Mouse (Mus musculus) embryonic stem cell, embryonic (primary cell): ENCODE measurements at regions not wholly inside any gene's neighbourhood (a gene's known extent, or its start where the extent isn't known, plus 50 kb on each side); places are given as distances from the start of the nearest gene placed in this dataset.

Experiments used
- CTCF ChIA-PET, 4 experiments: fragments of 300-600 bp in 2 of 4; fragments of 350-600 bp in 2 of 4; sonication (Branson Sonifier 250); formaldehyde crosslinking; loops; one replicate each; lab custom pipeline; 2022; ENCODE audit warnings: inconsistent platforms in 2 of 4; lab: Charles Lee
- POLR2A ChIA-PET, 4 experiments: fragments of 300-600 bp in 2 of 4; fragments of 350-600 bp in 2 of 4; sonication (Branson Sonifier 250); formaldehyde crosslinking; loops; one replicate each; lab custom pipeline; 2022; ENCODE audit warnings: antibody characterized with exemption in 4 of 4, inconsistent platforms in 1 of 4; lab: Charles Lee

DNA sequence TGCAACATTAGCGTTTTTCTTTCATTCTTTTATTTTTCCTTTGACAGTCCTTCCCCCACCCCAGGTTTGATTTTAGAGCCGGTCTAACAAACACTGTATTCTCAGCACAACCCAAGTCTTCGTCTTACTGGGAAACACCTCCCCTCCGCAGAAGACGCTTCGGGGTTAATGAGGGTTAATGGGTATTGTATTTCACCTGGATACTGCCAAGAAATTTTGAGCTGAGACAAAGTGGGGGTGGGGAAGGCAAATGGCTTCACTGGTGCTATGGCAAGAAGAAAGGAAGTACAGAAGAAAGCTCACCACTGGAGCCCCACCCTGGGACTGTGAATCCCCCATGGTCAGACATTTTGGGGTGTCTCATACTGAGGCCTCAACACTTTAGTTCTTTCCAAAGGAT is 626.0 kb downstream of the Nr2f2 start:
- ChIA-PET CTCF (no interaction called here), POLR2A (no interaction called here)

DNA sequence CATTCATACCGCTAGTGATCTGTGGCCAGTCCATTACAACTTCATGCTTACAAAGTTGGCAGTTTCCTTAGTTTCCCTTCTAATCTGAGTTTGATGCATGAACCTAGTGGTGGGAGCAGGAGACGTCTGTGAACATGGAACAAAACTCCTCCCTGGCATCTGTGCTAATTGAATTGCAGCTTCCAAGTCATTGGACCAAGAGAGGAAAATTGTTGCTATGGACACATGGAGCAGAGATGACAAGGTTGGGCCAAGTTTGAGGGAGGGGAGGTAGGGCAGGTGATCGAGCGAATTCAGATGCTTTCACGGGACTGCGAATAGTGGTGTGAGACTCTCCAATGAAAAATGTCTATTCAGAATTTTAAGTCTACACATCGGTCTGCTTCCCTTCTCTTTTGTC is 627.5 kb downstream of the Nr2f2 start:
- ChIA-PET CTCF (no interaction called here), POLR2A (no interaction called here)

DNA sequence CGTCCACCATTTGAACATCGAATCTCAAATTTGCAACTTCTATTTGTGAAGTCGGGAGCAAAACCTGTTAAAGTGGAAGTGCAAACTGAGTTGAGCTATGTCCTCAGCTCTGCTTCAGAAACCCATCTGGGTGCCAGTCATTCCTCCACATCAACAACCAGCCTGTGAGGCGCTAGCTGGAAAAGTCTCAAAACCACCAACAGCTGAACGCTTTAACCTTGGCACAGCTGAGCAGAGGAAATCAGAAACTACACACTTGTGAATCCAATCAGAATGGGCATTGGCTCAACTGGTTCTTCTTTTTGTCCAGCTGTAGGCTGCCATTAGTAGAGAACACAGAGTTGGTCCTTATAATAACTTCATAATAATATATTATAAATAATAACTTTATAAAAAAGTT is 651.5 kb downstream of the Nr2f2 start:
- ChIA-PET CTCF (no interaction called here), POLR2A (no interaction called here)

DNA sequence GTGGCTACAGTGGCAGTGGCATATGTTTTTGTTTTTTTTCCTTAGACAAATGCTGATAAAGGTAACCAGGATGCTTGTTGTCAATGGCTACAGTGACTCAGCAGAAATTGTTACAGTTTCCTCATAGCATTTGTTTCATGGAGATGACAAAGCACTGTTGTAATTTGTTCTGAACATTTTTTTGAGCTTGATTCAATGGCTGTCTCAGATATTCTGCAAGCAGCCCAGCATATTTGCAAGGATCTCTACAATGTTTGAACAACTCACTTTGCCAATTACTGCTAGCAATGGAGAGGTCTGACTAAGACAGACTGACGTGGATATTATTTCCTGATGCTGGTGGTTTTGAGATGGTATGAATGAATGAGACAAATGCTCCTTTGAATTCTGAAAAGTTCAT is 696.3 kb downstream of the Nr2f2 start:
- ChIA-PET POLR2A (no interaction called here), CTCF (no interaction called here)

DNA sequence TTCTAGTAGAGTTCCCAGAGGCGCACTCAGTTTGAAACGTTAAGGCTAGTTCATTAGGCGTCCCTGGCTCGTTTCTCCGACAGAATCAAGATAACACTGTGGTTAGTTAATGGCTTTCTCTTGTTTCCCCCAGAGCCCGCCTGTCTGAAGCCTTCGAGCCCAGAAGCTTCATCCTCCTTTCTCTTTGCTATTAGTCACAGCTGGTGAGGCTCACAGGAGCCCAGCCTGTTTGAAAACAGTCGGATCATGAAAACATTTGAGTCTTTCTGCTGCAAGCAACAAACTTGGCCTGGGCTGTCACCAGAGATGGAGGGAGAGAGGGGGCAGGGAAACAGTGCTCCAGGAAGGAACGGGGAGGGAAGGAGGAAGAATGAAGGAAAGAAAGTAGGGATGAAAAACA is 711.0 kb downstream of the Nr2f2 start:
- POLR2A ChIA-PET, result no interaction called here

DNA sequence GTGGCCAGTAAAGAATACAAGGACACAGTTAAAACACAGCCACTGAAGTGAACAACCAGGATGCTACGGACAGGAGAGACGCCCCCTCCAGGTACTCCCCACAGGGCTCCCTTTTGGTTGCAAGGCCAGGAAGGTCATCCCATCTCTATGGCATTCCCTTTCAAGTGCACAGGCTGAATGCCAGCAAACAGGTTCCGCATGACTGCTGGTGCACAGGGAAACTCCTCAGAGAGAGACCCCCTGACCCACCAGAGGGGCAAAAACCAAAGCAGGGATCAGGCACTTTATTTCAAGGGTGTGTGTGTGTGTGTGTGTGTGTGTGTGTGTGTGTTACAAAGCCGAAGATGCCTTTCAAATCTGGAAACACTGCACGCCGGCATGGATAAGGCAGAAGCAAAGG is 721.1 kb downstream of the Nr2f2 start:
- CTCF ChIA-PET, result no interaction called here
- POLR2A ChIA-PET, result no interaction called here

More for the DNA sequence above, 711.0 kb downstream of the Nr2f2 start:
- CTCF ChIA-PET, result no interaction called here

DNA sequence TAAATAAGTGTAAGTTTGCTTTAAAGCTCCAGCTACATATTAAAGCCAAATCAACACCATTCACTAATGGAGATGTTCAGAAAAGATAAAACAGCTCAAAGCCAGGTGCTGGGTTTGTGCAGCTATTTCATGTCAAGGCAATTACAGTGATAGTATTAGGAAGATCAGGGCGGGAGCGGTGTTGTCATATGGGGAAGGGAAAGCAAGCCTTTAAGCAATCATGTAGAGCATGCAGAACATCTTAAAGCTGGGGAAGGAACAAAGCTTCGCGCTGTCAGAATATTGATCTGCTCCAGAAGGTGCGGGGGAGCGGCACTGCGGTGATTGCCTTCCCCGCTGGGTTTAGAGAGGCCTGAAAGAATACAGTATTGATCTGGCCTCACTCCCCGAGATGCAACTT is 724.9 kb downstream of the Nr2f2 start:
- CTCF ChIA-PET, result no interaction called here
- POLR2A ChIA-PET, result no interaction called here

DNA sequence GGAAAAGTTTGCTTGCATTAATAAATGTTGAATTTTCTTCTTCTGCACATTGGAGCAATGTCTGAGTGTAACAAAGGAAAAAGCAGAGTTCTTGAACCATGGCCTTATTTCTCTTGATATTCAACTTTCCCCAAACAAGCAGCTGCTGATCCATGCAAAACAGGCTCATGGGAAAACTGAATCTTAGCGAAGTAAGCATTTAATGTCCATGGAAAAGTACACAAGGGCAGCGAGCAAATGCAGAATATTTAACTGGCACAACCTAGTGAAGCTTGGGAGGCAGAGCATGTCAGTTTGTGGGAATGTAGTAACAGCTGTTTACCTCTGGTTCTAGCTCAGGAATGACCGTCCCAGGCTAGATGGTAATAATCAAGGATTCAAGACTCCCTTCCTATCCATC is 766.7 kb downstream of the Nr2f2 start:
- ChIA-PET CTCF (no interaction called here), POLR2A (no interaction called here)

DNA sequence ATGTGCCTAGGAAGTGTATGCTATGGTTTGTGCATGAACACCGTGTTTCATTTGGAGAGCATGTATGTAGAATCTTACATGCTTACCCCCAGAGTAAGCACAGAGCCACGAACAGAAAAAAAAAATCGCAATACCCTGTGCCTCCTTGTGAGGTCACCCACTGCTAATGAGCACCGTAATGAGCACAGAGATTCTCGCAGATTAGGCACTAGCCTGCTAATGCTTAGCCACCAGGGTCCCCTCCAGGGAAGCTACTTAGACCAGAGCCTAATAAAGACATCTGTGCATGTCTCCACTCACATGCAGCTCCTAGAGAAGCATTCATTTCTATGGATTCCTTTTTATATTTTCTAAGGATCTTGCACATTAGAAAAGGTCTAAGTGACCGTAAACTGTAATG is 780.8 kb downstream of the Nr2f2 start:
- CTCF ChIA-PET, result no interaction called here

DNA sequence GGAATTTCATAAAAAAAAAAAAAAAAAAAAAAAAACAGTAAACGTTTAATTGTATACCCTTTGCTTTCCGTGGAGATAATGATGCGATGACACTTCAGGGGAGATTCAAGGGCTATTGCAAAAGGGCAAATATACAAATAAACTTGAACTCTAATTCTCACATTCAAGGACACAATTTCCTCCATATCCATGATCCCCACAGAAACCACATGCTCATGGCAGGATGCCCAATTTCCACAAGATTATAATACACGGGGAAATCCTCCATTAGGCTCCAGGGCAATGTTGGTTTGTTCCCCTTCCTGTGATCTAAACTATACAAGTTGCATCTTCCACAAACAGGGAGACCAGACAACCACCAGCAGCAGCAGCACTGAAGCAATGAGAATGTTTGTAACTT is 781.4 kb downstream of the Nr2f2 start:
- ChIA-PET POLR2A (interaction anchor here in 1 of 4 experiments (0.6 kb wide), 1 partner anchor 800 kb away, joined by 3 read pairs; no protein-coding TSS in a partner anchor), CTCF (no interaction called here)

More for the DNA sequence above, 780.8 kb downstream of the Nr2f2 start:
- POLR2A ChIA-PET, result no interaction called here

DNA sequence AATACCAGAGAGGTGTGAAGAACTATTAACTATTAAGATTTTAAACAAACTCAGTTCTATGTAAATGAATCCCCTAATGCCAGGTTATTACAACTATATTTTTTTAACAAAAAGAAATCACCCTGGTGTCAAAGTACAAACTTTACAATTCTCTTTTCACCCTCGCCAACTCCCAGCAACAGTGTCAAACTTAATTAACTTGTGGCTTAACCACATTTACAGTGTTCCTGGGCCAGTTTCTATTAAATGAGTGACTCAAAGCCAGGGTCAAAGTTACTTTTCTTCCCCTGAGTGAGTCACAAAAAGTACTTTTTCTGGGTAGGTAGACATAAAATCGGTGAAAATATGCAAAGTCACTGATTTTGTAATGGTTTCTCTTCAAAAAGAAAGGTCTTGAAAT is 782.0 kb downstream of the Nr2f2 start:
- CTCF ChIA-PET, result no interaction called here
- POLR2A ChIA-PET, result interaction anchor here in 1 of 4 experiments (0.6 kb wide), 1 partner anchor 801 kb away, joined by 3 read pairs; no protein-coding TSS in a partner anchor

DNA sequence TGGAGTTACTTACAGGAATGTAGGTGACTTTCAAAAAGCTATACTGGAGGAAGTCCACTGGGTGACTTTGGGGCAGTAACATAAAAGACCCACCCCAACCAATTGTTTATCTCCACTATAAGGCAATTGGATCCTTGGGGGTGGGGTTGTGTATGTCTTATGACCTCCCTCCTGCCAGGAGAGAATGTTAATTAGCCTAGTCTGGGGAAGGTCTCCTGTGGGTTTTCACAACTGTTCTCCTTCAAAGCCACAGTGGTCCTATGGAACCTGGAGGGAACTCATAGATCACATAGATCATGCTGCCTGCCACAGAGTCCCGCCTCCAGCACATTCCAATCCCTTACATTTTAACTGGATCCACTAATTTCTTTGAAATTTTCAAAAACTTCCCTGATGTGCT is 782.6 kb downstream of the Nr2f2 start:
- ChIA-PET POLR2A (interaction anchor here in 1 of 4 experiments (1.0 kb wide), 1 partner anchor 11 kb away, joined by 3 read pairs; no protein-coding TSS in a partner anchor), CTCF (no interaction called here)

DNA sequence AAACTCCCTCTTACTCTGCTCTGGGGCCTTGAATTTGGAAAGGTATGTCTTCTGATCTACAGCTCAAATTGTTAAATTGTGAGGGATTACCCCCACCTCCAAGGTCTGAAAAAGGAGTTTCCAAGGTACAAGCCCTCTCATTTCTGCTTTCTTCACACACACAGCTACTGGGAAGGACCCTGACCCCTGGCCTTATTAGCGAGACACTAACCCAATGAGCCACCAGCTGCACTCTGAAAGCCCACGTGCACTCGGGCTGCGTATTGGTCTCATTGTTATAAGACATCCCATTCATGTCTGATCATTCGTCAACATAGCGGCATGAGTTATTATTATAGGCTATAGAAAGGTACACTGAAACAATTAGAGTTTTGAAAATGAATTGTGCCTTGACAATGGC is 784.9 kb downstream of the Nr2f2 start:
- CTCF ChIA-PET, result no interaction called here
- POLR2A ChIA-PET, result no interaction called here

DNA sequence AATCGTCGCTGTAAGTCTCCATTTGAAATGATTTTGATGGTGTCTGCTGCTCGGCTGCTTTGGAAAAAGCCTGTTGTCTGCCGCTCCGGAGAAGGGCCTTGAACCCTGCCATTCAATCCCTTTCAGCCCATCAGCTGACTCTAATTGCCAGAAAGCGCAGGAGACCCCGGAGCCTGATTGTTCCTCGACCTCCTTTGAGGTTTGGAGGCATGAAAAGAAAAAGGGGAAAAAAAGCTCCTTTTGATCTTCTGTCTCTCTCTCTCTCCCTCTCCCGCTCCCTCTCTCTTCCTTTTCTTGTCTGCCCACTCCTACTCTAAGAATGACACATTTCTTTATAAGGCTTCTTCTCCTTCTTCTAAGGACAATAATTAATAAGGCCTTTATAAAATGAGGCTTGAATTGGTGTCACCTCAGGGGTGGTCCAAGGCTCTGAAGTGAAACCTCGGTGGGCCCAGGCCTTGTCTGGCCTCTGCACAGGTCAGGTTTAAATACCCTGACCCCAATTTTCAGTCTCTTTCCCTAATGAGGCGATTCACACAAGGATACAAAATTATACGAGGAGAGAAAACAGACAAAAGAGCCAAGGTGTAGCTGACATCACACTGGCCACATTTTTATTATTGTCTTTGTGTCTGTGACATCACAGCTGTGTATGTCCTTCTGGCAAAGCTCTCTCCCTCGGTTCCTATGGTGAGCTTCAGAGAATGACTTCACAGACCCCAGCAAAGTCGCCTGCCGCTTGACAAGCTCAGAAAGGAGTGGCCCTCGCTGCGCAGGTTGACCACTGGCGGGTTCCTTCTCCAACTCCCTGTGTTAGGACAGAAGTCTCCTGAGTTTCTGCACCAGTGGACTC is 787.4 kb downstream of the Nr2f2 start:
- POLR2A ChIA-PET, result no interaction called here
- CTCF ChIA-PET, result no interaction called here

DNA sequence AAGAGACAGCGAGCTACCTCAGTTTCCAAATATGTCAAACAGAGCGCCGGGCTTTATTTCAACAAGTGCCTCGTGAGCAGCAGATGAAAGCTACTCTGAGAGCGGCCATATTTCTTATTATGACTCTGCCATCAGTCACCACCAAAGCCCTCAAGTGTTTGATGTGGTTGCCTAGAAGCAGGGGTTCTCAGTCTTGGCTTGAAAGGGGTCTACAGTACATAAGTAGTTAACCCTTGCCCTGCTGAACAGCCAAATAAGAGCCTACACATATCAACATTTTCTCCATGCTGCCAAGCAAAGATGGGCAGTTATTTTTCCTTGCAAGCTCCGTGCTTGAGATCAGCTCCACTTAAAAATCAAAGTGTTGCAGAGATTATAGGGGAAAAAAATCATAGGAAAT is 788.8 kb downstream of the Nr2f2 start:
- CTCF ChIA-PET, result no interaction called here
- POLR2A ChIA-PET, result no interaction called here

DNA sequence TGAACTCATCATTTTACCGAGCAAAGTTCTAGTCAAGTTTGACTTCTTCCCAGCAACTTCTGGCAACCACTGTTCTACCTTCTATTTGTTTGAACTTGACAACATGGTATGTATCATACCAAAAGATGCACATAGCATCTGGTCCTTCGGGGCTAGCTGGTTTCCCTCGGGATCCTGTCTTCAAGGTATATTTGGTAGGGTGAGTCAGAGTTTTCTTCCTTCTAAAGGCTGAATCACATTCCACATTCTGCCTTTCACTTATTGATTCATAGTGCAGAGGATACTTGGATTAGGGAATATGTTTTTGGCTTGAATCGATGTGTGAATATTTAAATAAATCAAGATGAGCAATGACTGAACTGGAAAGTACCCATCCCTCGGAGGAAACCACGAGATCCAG is 789.9 kb downstream of the Nr2f2 start:
- ChIA-PET POLR2A (no interaction called here), CTCF (no interaction called here)

DNA sequence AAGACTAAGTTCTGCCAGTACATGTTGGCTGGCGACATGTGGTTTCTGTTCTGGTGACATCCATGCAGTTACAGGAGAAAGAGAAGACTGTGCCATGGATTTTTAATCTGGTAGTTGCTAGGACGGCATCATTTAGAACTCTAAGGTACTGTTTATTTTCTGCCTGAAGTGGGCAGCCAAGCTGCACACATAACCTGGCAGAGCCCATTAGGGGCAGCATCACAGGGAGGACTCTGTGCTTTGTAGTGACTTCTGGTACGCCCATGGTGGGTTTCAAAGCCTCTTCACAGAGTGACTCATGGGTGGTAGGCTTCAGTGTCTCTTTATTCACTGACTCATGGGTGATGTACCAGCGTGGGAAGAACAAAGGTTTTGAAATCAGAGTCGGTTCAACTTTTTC is 792.8 kb downstream of the Nr2f2 start:
- ChIA-PET POLR2A (no interaction called here), CTCF (no interaction called here)

DNA sequence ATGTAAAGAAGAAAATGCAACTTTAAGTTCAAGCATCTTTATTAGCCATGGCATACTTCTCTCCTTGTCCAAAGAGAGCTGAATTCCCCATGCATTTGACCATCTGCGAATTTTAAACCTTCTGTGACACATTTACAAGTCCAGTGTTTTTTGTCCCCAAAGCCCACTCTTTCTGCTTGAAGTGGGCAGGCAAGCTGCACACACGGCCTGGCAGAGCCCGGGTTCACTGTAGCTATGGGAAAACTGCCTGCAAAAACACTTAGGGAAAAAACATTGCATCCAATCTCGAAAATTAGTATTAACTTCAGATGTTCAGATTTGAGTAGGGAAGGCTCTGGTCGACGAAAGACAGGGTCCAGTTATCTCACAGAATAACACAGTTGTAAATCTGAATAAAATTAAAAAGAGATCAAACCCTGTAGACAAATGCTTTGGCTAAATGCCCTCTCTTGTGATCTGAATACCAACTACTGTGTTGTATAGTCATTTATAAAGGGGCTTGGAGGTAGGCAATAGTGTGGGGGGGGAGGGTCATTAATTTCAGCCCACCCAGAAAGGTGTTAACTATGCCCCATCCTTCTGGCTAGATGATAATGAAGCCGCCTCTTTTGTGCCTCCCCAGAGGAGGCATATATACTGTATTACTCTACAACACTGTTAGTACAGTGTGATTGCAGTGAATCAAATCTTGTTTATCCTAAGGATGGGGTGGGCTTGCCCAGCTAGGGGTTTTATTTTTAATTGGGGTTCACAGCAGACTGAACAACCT is 793.7 kb downstream of the Nr2f2 start:
- ChIA-PET CTCF (no interaction called here), POLR2A (no interaction called here)

DNA sequence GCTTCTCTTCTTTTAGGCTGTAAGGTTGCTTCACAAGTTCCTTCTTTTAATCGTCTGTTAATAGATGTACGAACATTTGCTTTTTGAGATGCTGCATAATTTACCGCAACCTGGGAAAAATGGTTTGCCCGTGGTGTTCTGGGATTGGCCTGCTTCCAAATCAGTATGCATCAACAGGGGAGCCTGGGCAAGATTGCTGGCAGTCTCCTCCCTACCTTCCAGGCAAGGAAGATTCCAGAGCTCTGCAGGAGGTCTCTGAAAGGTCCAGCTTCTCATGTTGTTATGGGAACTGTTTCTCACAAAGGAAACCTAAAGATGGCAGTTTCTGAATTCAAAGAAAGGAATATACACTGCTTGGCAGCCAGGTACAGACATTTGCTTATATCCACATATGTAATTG is 799.6 kb downstream of the Nr2f2 start:
- ChIA-PET POLR2A (no interaction called here), CTCF (no interaction called here)

DNA sequence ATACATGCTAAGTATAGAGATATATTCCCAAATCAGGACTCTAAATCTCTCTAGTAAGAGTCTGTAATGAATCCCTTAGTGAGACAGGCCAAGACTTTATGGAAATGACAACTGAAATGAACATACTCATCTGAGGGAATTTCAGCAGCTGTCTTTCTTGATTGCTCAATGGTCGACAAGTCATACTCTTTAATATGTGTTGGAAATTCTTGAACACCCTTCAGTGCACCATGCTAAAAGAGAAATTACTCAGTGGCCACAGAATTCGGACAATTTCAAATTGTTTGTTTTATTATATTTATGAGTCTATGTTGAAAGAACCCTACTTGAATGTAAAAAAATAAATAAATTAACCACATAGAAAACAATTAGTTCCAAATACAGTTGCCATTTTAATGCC is 802.1 kb downstream of the Nr2f2 start:
- POLR2A ChIA-PET, result no interaction called here
- CTCF ChIA-PET, result no interaction called here

DNA sequence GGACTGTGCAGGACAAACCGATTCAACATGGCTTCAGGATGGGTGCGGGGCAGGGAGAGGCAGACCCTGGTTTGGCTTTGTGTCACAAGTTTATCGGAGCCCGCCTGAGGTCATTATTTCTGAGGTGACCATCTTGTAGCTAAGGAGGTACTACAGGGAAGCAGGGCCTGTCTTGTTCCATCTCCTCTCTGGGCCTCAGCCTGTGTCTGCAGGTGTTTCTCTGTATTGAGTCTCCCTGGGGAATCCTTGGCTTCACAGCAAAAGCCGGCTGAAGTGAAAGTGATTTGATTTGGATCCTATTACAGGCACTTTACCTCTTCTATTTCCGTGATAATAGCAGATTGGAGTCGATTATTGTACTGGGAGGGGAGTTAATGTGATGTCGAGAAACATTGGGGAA is 805.7 kb upstream of the Arrdc4 start:
- CTCF ChIA-PET, result interaction anchor here in 1 of 4 experiments (0.6 kb wide), 1 partner anchor 16 kb away, joined by 5 read pairs; no protein-coding TSS in a partner anchor
- POLR2A ChIA-PET, result no interaction called here
